In genomic region chr11:49154077-49154476, GRCm38 (mm10) we compare ENCODE assay signal across 49 mouse cellular contexts. TPM values are rescaled to one million over a fixed set of nuclear protein-coding genes. Genes with fewer than 3 reads are reported as not detected.
"Had no signal": no experiment of that assay in that cellular context is flagged by ENCODE, and none has a peak within 500 bp of the region (broad histone marks: within the 10 kb centered on the region; RNA-seq: fewer than 3 reads in every experiment).

Gene Olfr1394, plus strand, starts transcription at chr11:49154377.

- DNase-seq: heart, postnatal 10 days; heart, postnatal 14 days; heart, postnatal 36 days; heart, postnatal 4 days; kidney, adult 11 months; kidney, adult 18-20 months; kidney, adult 8-10 months; kidney, postnatal 10 days; kidney, postnatal 25 days; kidney, postnatal 36 days; layer of hippocampus, adult 9-11 months; layer of hippocampus, postnatal 36 days had no signal

- H3K36me3 ChIP-seq: heart, embryonic 10.5 days; heart, embryonic 12.5 days; heart, embryonic 13.5 days; heart, embryonic 15.5 days; hindbrain, embryonic 10.5 days; hindbrain, embryonic 12.5 days; hindbrain, embryonic 13.5 days; hindbrain, embryonic 15.5 days; intestine, embryonic 15.5 days; kidney, embryonic 15.5 days had no signal

- H3K27me3 ChIP-seq: heart, embryonic 12.5 days; heart, embryonic 13.5 days; heart, embryonic 15.5 days; hindbrain, embryonic 12.5 days; hindbrain, embryonic 13.5 days; hindbrain, embryonic 15.5 days; intestine, embryonic 15.5 days; kidney, embryonic 15.5 days had no signal

- H3K4me1 ChIP-seq: heart, embryonic 10.5 days; heart, embryonic 12.5 days; heart, embryonic 13.5 days; heart, embryonic 15.5 days; hindbrain, embryonic 10.5 days; hindbrain, embryonic 12.5 days; hindbrain, embryonic 13.5 days; hindbrain, embryonic 15.5 days; intestine, embryonic 15.5 days; kidney, embryonic 15.5 days had no signal

- H3K27ac ChIP-seq: heart, embryonic 10.5 days; heart, embryonic 13.5 days; heart, embryonic 15.5 days; hindbrain, embryonic 10.5 days; hindbrain, embryonic 12.5 days; hindbrain, embryonic 13.5 days; hindbrain, embryonic 14.5 days; hindbrain, embryonic 15.5 days; hindbrain, postnatal 0 days; intestine, embryonic 15.5 days; kidney, embryonic 15.5 days; kidney, postnatal 0 days; layer of hippocampus, adult 2 months; left cerebral cortex, adult 2 months had no signal

- H3K9ac ChIP-seq: heart, embryonic 12.5 days; heart, embryonic 13.5 days; heart, embryonic 15.5 days; hindbrain, embryonic 12.5 days; hindbrain, embryonic 13.5 days; hindbrain, embryonic 14.5 days; hindbrain, embryonic 15.5 days; intestine, embryonic 15.5 days; kidney, embryonic 15.5 days had no signal

- H3K4me3 ChIP-seq: heart, embryonic 10.5 days; heart, embryonic 12.5 days; heart, embryonic 13.5 days; heart, embryonic 15.5 days; hindbrain, embryonic 10.5 days; hindbrain, embryonic 12.5 days; hindbrain, embryonic 13.5 days; hindbrain, embryonic 15.5 days; intestine, embryonic 15.5 days; kidney, embryonic 15.5 days; layer of hippocampus, adult 2 months; left cerebral cortex, adult 2 months had no signal

RNA-seq across cellular contexts. Expression of gene Olfr1394, which starts in this region (rescaled TPM):
- total RNA-seq: heart, adult 8-10 months; heart, postnatal 10 days; heart, postnatal 14 days; heart, postnatal 36 days; heart, postnatal 4 days; hematopoietic stem cell, adult 5-6 weeks; hindbrain, postnatal 0 days; layer of hippocampus, adult 18-20 months; layer of hippocampus, adult 2 months; layer of hippocampus, adult 8-10 months; layer of hippocampus, postnatal 10 days; layer of hippocampus, postnatal 14 days; layer of hippocampus, postnatal 25 days; layer of hippocampus, postnatal 36 days; left cerebral cortex, adult 18-20 months; left cerebral cortex, adult 2 months; left cerebral cortex, adult 8-10 months had no signal
- polyA plus RNA-seq: heart, embryonic 10.5 days; heart, embryonic 11.5 days; heart, embryonic 12.5 days; heart, embryonic 13.5 days; heart, embryonic 14.5 days; heart, embryonic 15.5 days; heart, embryonic 16.5 days; heart, postnatal 0 days; hindbrain, embryonic 10.5 days; hindbrain, embryonic 11.5 days; hindbrain, embryonic 12.5 days; hindbrain, embryonic 13.5 days; hindbrain, embryonic 14.5 days; hindbrain, embryonic 15.5 days; hindbrain, embryonic 16.5 days; hindbrain, postnatal 0 days; inflammation-experienced regulatory T-cells, adult 6 months; intestine, embryonic 14.5 days; intestine, embryonic 15.5 days; intestine, embryonic 16.5 days; intestine, postnatal 0 days; kidney, embryonic 14.5 days; kidney, embryonic 15.5 days; kidney, embryonic 16.5 days; kidney, postnatal 0 days; large intestine, adult 2 months had no signal
